Mouse (Mus musculus) limb, embryonic 12.5 days (tissue): ENCODE measurements around the gene Ksr1. TPM values are rescaled to one million over a fixed set of nuclear protein-coding genes. Genes with fewer than 3 reads are reported as not detected.

Experiments
- ATAC-seq: fragments of 200-750 bp; cut with Nextera tagmentation; 2 replicates; pipeline ENCODE4 v1.8.0; 2017; ENCODE audit warnings: low read depth, moderate TSS enrichment; ENCODE audit not compliant: insufficient number of reproducible peaks, insufficient read depth, low FRiP score, low TSS enrichment
- H3K27ac ChIP-seq: fragments of 300-500 bp; sonication (generic); 2 replicates; pipeline ENCODE4 v1.5.1; 2016; ENCODE audit warnings: mild to moderate bottlenecking, moderate library complexity
- H3K27me3 ChIP-seq: fragments of 300-500 bp; sonication (generic); 2 replicates; pipeline ENCODE4 v1.6.1; 2016; ENCODE audit warnings: mild to moderate bottlenecking, moderate library complexity
- H3K36me3 ChIP-seq: fragments of 300-500 bp; sonication (generic); 2 replicates; pipeline ENCODE4 v1.6.1; 2016; ENCODE audit warnings: mild to moderate bottlenecking, moderate library complexity
- H3K4me1 ChIP-seq: fragments of 300-500 bp; sonication (generic); replicated peaks from 2 replicates; pipeline ENCODE4 v1.6.1; 2016
- H3K4me2 ChIP-seq: fragments of 300-500 bp; sonication (generic); 2 replicates; pipeline ENCODE4 v1.6.1; 2016; ENCODE audit warnings: mild to moderate bottlenecking, moderate library complexity
- H3K4me3 ChIP-seq: fragments of 300-500 bp; sonication (generic); replicated peaks from 2 replicates; pipeline ENCODE4 v1.5.1; 2016; ENCODE audit warnings: mild to moderate bottlenecking
- H3K9ac ChIP-seq: fragments of 300-500 bp; sonication (generic); replicated peaks from 2 replicates; pipeline ENCODE4 v1.6.1; 2016; ENCODE audit warnings: mild to moderate bottlenecking, moderate library complexity
- H3K9me3 ChIP-seq: fragments of 300-500 bp; sonication (generic); 2 replicates; pipeline ENCODE4 v1.6.1; 2016; ENCODE audit warnings: mild to moderate bottlenecking, moderate library complexity
- WGBS: fragments of 180-500 bp; shearing (Covaris S2); methylation state at CpG from one replicate; pipeline ENCODE4 v1.1.7; 2016; 5-methylcytosine and 5-hydroxymethylcytosine counted together
- polyA plus RNA-seq: library from polyadenylated mRNA; unstranded; fragments of >200 nt; fragmentation: Nextera tagmentation; extraction: Ambion mirVana; gene quantifications from 2 replicates; pipeline ENCODE4 v1.2.1, GENCODE M21; 2016

Gene Ksr1
- polyA plus RNA-seq, 1 experiment from 2014 or later = 4.3 TPM

DNA sequence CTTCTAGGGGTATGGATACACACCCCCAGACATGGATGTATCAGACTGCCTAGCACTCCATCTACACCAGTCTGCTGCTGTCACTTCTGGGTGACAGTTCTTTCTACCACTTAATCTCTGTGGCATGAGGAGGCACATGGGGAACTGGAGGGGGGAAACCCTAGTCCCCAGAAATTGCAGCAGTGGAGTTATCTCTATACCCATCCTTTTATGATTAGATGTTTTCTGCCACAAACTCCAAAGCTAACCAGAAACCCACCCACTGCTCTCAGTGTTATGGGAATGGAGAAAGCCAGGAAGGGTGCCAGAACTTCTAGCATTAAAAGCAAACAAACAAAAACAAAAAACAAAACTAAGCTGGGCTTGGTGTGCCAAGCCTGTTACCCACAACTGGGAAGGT lies 92.8 kb downstream of the Ksr1 start:
- H3K4me1 ChIP-seq = peaks cover 36% of the 10 kb centered on the region
- H3K4me3 ChIP-seq = no peak overlapping the region
- no peak for ATAC-seq
- no peak overlapping the region for H3K27ac ChIP-seq
- H3K9me3 ChIP-seq = no peaks in the 10 kb centered on the region
- H3K4me2 ChIP-seq = no peak overlapping the region
- H3K27me3 ChIP-seq = no peaks in the 10 kb centered on the region
- no peaks in the 10 kb centered on the region for H3K36me3 ChIP-seq
- H3K9ac ChIP-seq = no peak overlapping the region

DNA sequence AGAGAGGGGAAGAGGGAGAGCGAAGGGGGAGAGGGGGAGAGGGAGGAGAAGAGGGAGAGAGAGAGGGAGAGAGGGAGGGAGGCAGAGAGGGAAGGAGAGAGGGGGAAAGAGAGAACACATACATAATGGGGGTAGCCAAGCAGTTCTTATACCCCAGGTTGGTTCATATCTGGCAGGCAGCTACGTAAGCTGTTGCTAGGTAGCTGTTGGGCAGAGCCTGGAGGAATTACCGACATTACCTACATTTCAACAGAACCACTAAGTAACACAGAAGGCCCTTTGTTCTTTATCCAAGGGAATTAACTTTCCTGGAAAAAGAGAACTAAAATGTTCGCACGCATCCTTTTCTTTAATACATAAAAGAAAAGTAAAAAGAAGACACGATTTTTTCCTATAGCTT lies 93.4 kb downstream of the Ksr1 start:
- 74% methylated on average over 6 of the region's 6 CpGs for WGBS

DNA sequence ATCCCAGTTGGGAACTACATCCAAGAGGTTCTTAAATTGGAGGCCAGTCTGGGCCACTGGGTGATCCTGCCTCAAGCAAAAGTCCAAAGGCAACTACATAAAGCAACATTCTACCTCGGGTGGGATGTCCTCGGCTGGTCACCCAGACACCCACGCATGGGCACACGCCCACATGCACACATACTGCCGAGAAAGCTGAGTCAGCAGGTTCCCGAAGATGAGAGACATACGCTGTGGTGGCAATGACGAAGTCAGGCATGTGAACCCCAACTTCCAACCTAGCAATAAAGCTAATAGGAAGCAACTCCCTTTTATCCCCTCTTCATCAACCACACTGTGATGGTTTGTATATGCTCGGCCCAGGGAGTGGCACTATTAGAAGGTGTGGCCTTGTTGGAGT lies 94.7 kb downstream of the Ksr1 start:
- 92% methylated on average over 9 of the region's 9 CpGs for WGBS
- H3K27ac ChIP-seq = no peak overlapping the region
- no peaks in the 10 kb centered on the region for H3K36me3 ChIP-seq
- no peaks in the 10 kb centered on the region for H3K27me3 ChIP-seq
- H3K9ac ChIP-seq = no peak overlapping the region
- no peak overlapping the region for H3K4me2 ChIP-seq
- no peak overlapping the region for H3K4me3 ChIP-seq
- H3K9me3 ChIP-seq = no peaks in the 10 kb centered on the region
- no peak for ATAC-seq
- peaks cover 32% of the 10 kb centered on the region for H3K4me1 ChIP-seq

More for the DNA sequence above, 93.4 kb downstream of the Ksr1 start:
- Histone ChIP-seq H3K9ac (no peak overlapping the region), H3K9me3 (no peaks in the 10 kb centered on the region), H3K36me3 (no peaks in the 10 kb centered on the region), H3K4me2 (no peak overlapping the region), H3K27ac (no peak overlapping the region), H3K27me3 (no peaks in the 10 kb centered on the region), H3K4me3 (no peak overlapping the region), H3K4me1 (peaks cover 30% of the 10 kb centered on the region)
- ATAC-seq = no peak

DNA sequence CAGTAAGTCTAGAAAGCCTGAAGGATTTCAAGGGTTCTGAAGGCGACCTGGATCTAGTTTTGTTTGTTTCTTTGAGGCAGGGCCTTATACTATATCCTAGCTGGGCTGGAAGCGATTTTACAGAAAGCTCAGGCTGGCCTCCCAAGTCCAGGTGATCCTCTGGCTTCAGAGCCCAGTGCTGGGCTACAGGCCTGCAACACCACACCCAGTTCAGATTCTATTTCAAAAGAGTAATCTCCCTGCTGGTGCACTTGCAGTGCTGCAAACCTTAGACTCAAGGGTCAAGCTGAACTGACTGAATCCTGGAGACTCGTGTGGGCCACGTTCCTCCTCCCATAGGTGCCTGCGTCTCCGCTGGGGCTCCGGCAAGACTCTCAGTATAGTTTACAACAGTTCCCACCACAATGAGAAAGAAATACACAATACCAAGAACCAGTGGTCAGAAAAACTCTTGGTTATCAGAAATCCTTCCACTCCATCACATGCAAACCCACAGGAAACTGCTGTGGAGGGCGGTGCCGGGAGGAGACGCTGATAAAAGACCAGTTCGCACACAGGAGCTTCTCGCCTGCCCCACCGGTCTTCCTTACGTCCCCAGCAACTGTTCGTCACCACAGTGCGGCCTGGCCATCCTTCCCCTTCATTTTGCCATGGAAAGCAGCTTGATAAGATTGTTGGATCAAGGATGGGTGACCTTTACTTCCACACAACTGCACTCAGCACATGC lies 95.3 kb downstream of the Ksr1 start:
- peaks cover 34% of the 10 kb centered on the region for H3K4me1 ChIP-seq
- WGBS = 88% methylated on average over 16 of the region's 16 CpGs
- H3K9ac ChIP-seq = no peak overlapping the region
- H3K4me2 ChIP-seq = no peak overlapping the region
- no peaks in the 10 kb centered on the region for H3K27me3 ChIP-seq
- no peaks in the 10 kb centered on the region for H3K9me3 ChIP-seq
- no peaks in the 10 kb centered on the region for H3K36me3 ChIP-seq
- H3K27ac ChIP-seq = no peak overlapping the region
- no peak for ATAC-seq
- no peak overlapping the region for H3K4me3 ChIP-seq

DNA sequence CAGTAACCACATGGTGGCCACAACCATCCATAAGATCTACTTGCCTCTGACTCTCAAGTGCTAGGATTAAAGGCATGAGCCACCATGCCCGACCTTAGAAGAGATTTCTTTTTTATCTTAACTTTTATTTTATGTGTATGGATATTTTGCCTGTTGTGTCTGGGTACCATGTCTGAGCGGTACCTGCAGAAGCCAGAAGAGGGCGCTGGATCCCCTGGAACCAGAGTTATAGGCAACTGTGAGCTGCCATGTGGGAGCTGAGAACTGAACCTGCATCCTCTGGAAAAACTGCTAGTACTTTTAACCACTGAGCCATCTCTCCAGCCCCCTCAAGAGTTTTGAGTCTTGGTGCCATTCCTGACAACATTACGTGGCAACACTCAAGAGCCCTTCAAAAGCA lies 97.3 kb downstream of the Ksr1 start:
- no peaks in the 10 kb centered on the region for H3K9me3 ChIP-seq
- H3K4me2 ChIP-seq = no peak overlapping the region
- no peak overlapping the region for H3K9ac ChIP-seq
- H3K4me3 ChIP-seq = no peak overlapping the region
- no peaks in the 10 kb centered on the region for H3K27me3 ChIP-seq
- peaks cover 7% of the 10 kb centered on the region; the same call in 1 of the 2 replicates for H3K36me3 ChIP-seq
- no peak overlapping the region for H3K27ac ChIP-seq
- no peak for ATAC-seq
- H3K4me1 ChIP-seq = peaks cover 18% of the 10 kb centered on the region
- 77% methylated on average over 4 of the region's 4 CpGs for WGBS

DNA sequence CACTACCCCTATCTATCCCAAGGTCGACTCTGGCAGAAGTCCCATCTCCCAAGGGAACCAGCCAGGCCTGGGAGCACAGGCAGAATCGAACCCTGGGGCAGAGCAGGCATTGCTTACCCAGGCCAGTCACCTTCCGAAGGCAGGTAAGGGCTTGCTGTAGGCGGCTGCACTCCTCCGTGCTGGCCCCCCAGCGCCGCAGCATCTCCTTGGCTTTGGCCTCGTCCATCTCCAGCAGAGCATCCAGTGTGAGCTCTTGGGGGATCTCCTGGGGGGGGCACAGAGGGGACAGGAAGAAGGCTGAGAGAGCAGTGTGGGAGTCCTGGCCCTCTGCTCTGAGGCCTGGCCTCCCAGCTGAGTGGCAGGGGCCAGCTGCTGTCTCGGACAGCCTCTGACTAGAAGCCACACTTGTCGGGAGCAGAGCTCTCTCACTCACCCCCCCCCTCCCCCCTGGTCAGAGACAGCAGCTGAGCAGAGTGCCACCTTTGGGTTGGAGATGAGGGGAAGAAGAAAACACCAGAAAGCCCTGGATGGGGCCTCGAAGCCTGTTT lies 99.0 kb downstream of the Ksr1 start:
- no peaks in the 10 kb centered on the region for H3K27me3 ChIP-seq
- H3K9ac ChIP-seq = peak overlapping the region; percentile 1; the same call in 1 of the 2 replicates
- peak; percentile 45; the same call in 1 of the 2 replicates for ATAC-seq
- H3K9me3 ChIP-seq = no peaks in the 10 kb centered on the region
- 66% methylated on average over 11 of the region's 11 CpGs for WGBS
- no peak overlapping the region for H3K4me2 ChIP-seq
- H3K27ac ChIP-seq = peak overlapping the region; percentile 77
- H3K36me3 ChIP-seq = peaks cover 17% of the 10 kb centered on the region; the same call in 1 of the 2 replicates
- H3K4me1 ChIP-seq = peaks cover 14% of the 10 kb centered on the region
- H3K4me3 ChIP-seq = no peak overlapping the region

DNA sequence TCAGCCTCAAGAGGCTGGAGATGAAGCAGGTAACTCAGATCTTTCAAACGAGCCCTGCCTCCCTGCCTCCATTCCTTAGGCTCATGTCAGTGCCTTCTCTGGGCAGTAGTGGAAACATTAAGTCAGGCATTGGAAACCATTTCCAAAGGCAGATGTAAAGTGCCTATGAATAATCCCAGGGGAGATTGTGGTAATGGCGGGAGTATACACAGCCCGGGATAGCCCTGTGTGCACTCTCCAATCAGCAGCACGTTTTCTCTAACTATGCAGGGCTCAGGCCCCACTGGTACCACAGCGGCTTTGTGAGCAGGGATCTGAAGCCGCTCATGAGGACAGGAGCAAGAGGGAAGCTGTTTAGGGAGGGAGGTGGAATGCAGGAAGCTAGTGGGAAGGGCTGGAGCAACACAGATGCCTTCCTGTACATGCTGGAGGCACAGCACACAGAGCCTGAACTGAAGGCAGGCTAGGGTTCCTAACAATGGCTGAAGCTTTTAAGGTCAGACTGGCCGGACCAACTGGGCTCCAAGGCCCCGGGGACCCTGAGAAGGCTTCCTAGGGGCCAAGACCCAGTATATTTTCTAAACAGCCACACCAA lies 99.5 kb downstream of the Ksr1 start:
- H3K27ac ChIP-seq = peak overlapping the region; percentile 77
- 0 out of 2 replicates have a peak overlapping the region, but pooled peaks have one; percentile 3 for H3K4me3 ChIP-seq
- WGBS = 55% methylated on average over 8 of the region's 8 CpGs
- H3K9ac ChIP-seq = peak overlapping the region; percentile 1; the same call in 1 of the 2 replicates
- peak; percentile 62; the same call in 1 of the 2 replicates for ATAC-seq
- H3K4me1 ChIP-seq = peaks cover 14% of the 10 kb centered on the region
- no peak overlapping the region for H3K4me2 ChIP-seq
- H3K9me3 ChIP-seq = no peaks in the 10 kb centered on the region
- H3K27me3 ChIP-seq = no peaks in the 10 kb centered on the region
- peaks cover 23% of the 10 kb centered on the region; the same call in 1 of the 2 replicates for H3K36me3 ChIP-seq

DNA sequence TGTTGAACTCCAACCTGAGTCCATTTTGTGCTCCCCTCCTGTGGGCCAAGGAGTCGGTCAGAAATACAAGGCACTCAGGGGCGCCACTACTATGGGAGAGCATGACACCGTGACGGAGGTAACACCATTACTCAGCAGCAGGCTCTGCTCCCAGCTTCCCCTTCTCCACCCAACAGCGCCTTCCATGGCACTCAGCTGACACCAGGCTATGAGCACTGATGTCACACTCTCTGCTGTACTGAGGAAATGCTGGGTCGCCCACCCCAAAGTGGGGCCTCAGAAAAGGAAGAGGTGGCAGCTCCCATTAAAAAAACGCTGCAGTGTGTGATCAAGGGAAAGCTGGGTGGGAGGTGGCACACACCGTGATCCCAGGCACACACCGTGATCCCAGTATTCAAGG lies 101.0 kb downstream of the Ksr1 start:
- no peaks in the 10 kb centered on the region for H3K27me3 ChIP-seq
- peaks cover 14% of the 10 kb centered on the region for H3K4me1 ChIP-seq
- no peak overlapping the region for H3K27ac ChIP-seq
- H3K4me2 ChIP-seq = no peak overlapping the region
- no peak overlapping the region for H3K4me3 ChIP-seq
- no peak for ATAC-seq
- H3K9me3 ChIP-seq = no peaks in the 10 kb centered on the region
- WGBS = 91% methylated on average over 9 of the region's 9 CpGs
- H3K36me3 ChIP-seq = peaks cover 38% of the 10 kb centered on the region; the same call in 1 of the 2 replicates
- no peak overlapping the region for H3K9ac ChIP-seq

DNA sequence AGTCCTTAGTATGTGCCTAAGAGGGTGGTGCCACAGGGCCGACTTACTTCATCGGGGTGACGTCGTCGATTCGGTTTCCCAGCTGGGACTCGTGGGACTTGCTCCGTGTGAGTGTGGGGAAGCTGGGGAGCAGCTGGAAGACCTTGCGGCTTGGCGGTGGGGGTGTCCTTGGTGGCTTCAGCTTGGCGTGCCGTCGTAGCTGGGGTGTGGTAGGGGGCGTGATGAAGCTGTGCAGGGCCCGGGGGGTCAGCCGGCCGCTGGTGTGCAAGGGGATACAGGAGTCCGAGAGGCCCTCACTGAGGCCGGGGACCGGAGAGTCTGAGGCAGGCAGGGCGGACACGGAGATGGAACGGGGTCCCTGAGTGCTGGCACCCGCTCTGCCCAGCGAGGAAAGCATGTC lies 101.4 kb downstream of the Ksr1 start:
- Histone ChIP-seq H3K36me3 (peaks cover 39% of the 10 kb centered on the region; the same call in 1 of the 2 replicates), H3K9ac (no peak overlapping the region), H3K27ac (no peak overlapping the region), H3K4me3 (no peak overlapping the region), H3K4me1 (peaks cover 14% of the 10 kb centered on the region), H3K9me3 (no peaks in the 10 kb centered on the region), H3K4me2 (no peak overlapping the region), H3K27me3 (no peaks in the 10 kb centered on the region)
- ATAC-seq = no peak
- WGBS = 94% methylated on average over 25 of the region's 25 CpGs

DNA sequence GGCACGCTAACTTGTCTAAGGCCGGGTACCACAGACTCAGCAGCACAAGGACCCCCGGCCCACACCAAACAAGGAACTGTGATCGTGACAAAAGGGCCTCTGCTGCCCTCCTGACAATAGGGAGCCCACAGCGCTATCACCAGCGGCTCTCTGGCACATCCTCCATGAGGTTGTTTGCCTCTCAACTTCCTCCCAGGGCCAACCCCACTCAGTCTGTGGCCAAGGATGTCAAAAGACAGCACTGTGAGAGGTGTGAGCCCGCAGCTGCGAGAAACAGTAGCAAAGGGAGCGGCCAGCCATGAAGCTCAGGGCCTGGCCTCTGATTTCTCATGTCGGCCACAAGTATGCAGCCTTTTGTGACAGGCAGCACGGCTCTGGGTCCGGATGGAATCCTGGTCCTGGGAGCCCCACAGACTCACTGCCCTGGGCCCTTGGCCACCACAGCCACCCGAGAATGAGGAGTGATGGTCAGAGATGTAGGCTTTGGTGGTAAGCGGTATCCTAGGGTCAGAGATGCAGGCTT lies 104.2 kb downstream of the Ksr1 start:
- no peak overlapping the region for H3K27ac ChIP-seq
- no peak overlapping the region for H3K4me2 ChIP-seq
- H3K36me3 ChIP-seq = peaks cover 39% of the 10 kb centered on the region; the same call in 1 of the 2 replicates
- H3K4me1 ChIP-seq = peaks cover 10% of the 10 kb centered on the region
- no peak overlapping the region for H3K9ac ChIP-seq
- ATAC-seq = no peak
- H3K27me3 ChIP-seq = no peaks in the 10 kb centered on the region
- H3K9me3 ChIP-seq = no peaks in the 10 kb centered on the region
- H3K4me3 ChIP-seq = no peak overlapping the region
- WGBS = 87% methylated on average over 14 of the region's 14 CpGs

DNA sequence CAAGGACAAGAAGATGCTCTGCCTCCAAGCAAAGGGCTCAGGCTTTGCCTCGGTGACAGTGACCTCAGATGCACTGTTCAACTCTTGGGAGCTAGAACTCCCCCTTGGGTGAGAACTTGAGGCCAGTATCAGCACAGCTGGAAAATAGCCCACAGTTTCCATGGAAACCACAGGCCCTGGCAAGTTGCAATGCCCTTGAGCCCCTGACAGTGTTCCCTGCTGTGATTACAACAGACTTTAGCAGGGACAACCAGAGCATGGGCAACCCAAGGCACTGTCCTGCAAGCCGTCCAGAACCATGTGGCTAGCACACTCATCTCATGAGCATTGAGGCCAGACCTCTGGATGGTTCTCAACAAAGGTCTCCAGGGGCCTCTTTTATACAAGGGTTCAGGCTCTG lies 106.7 kb downstream of the Ksr1 start:
- WGBS = 49% methylated on average over 2 of the region's 2 CpGs
- Histone ChIP-seq H3K9ac (no peak overlapping the region), H3K9me3 (no peaks in the 10 kb centered on the region), H3K27me3 (peaks cover 3% of the 10 kb centered on the region; the same call in 1 of the 2 replicates), H3K4me3 (no peak overlapping the region), H3K4me1 (peaks cover 5% of the 10 kb centered on the region; the same call in 1 of the 2 replicates), H3K36me3 (peaks cover 39% of the 10 kb centered on the region; the same call in 1 of the 2 replicates), H3K27ac (no peak overlapping the region), H3K4me2 (no peak overlapping the region)
- ATAC-seq = no peak
